Comparison of ENCODE assay signal across 23 mouse cellular contexts in the genomic region with DNA sequence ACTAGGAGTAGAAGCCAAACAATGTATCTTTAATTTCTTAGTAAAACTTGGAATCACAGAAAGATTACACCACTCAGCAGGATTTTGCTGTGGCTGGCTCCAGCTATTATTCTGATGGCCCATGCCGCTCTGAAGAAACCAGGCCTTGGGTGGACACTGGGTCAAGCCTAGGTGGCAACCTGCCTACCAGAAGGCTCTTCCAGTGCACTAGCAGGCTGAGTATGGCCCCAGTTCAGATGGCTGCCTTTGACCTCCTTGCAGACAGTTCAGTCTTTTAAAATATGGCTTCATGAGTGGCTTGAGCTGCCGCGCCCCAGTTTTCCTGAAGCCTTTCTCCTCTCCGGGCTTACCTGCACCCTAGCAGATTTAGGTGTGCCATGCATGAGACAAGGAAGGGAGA. TPM values are rescaled to one million over a fixed set of nuclear protein-coding genes. Genes with fewer than 3 reads are reported as not detected.
DNase-seq lines count a peak whose midpoint lies in the region.
"Had no signal": no experiment of that assay in that cellular context is flagged by ENCODE, and none has a peak within 500 bp of the region (broad histone marks: within the 10 kb centered on the region; RNA-seq: fewer than 3 reads in every experiment).

No protein-coding gene starts in this region.

- H3K27ac ChIP-seq in heart, embryonic 10.5 days = no peak overlapping the region
- H3K27ac ChIP-seq: embryonic facial prominence, embryonic 13.5 days; embryonic facial prominence, embryonic 15.5 days; forebrain, embryonic 10.5 days; forebrain, embryonic 12.5 days had no signal

- WGBS in heart, embryonic 10.5 days = 95% methylated on average over 4 of the region's 4 CpGs

- H3K9me3 ChIP-seq in heart, embryonic 10.5 days = no peaks in the 10 kb centered on the region
- H3K9me3 ChIP-seq: embryonic facial prominence, embryonic 13.5 days; embryonic facial prominence, embryonic 15.5 days; forebrain, embryonic 10.5 days; forebrain, embryonic 12.5 days had no signal

- H3K4me3 ChIP-seq in heart, embryonic 10.5 days = no peak overlapping the region
- H3K4me3 ChIP-seq: embryonic facial prominence, embryonic 13.5 days; embryonic facial prominence, embryonic 15.5 days; erythroblast, embryonic 14.5 days; forebrain, embryonic 10.5 days; forebrain, embryonic 12.5 days had no signal

- peaks cover 27% of the 10 kb centered on the region for H3K4me1 ChIP-seq in heart, embryonic 10.5 days
- H3K4me1 ChIP-seq: forebrain, embryonic 12.5 days had no signal

- DNase-seq in adrenal gland, adult 8-10 months = peak; percentile 21
- no peak for DNase-seq in adrenal gland, postnatal 25 days
- peak; percentile 65 for DNase-seq in adrenal gland, postnatal 14 days
- DNase-seq in adrenal gland, postnatal 36 days = no peak
- peak; percentile 87 for DNase-seq in heart, adult 11 months
- DNase-seq in heart, embryonic 10.5 days (ENCODE audit: low spot score) = no peak
- DNase-seq in adipocyte (ENCODE audit: low spot score) = peak; percentile 90
- DNase-seq: B cell, adult 2 months; cerebellum, adult 11 months; cerebellum, adult 18-20 months; cerebellum, adult 8-10 months; cerebellum, adult 9-11 months; cerebellum, postnatal 14 days; cerebellum, postnatal 36 days; embryo, embryonic 11 days had no signal

- peaks cover 2% of the 10 kb centered on the region; the same call in 1 of the 2 replicates for H3K36me3 ChIP-seq in heart, embryonic 10.5 days
- H3K36me3 ChIP-seq: embryonic facial prominence, embryonic 15.5 days; forebrain, embryonic 10.5 days; forebrain, embryonic 12.5 days; G1E had no signal

- H3K27me3 ChIP-seq in heart, embryonic 10.5 days (ENCODE audit: insufficient read depth, poor library complexity, severe bottlenecking) = no peaks in the 10 kb centered on the region
- H3K27me3 ChIP-seq: CH12.LX; embryonic facial prominence, embryonic 13.5 days; embryonic facial prominence, embryonic 15.5 days; forebrain, embryonic 12.5 days; Patski had no signal

RNA-seq across cellular contexts. Expression of a gene that starts 43.2 kb away (rescaled TPM):
- total RNA-seq in adrenal gland, adult 8-10 months (2022) = 10 to 100 TPM; 72.3 to 88.2 (median 80.0) TPM
- 105 and 107 TPM in 2 replicates for total RNA-seq in adrenal gland, postnatal 25 days (2021)
- total RNA-seq in adrenal gland, postnatal 14 days (2021) = 76.6 and 87.4 TPM in 2 replicates
- total RNA-seq in adrenal gland, postnatal 36 days (2021) = 100 to 1,000 TPM in 1 of 2 experiments, 10 to 100 TPM in 1; 79.1 to 106 TPM
- 7.2 and 8.6 TPM in 2 replicates for polyA plus RNA-seq in heart, embryonic 10.5 days (2016; fragmentation: Nextera tagmentation; extraction: Ambion mirVana)
- polyA plus RNA-seq: erythroblast, embryonic 14.5 days; G1E had no signal

Comparison
In these comparisons a context has a peak if more than half of its experiments do, and no peak if none do; other contexts are left out.
1. DNase-seq: peak in adrenal gland, adult 8-10 months (single experiment), adrenal gland, postnatal 14 days (single experiment), heart, adult 11 months (single experiment) and adipocyte (single experiment); none in adrenal gland, postnatal 25 days (single experiment), adrenal gland, postnatal 36 days (0 of 2) and heart, embryonic 10.5 days (single experiment).